Mouse (Mus musculus) forebrain, embryonic 11.5 days (tissue): ENCODE measurements around the gene Gngt2. TPM values are rescaled to one million over a fixed set of nuclear protein-coding genes. Genes with fewer than 3 reads are reported as not detected.

ENCODE experiments used
- ATAC-seq: fragments of 200-750 bp; cut with Nextera tagmentation; replicated peaks from 2 replicates; pipeline ENCODE4 v1.8.0; 2017; ENCODE audit warnings: moderate TSS enrichment; ENCODE audit not compliant: low FRiP score
- DNase-seq: peaks from one replicate; pipeline ENCODE4 v3.0.0-alpha.2; 2017; ENCODE audit warnings: low spot score
- H3K27ac ChIP-seq: fragments of 300-500 bp; sonication (generic); 2 replicates; pipeline ENCODE4 v1.5.1; 2014; ENCODE audit warnings: low read depth, low read length
- H3K27me3 ChIP-seq: fragments of 300-500 bp; sonication (generic); 2 replicates; pipeline ENCODE4 v1.6.1; 2014; ENCODE audit warnings: mild to moderate bottlenecking, low read length, mixed read lengths; ENCODE audit not compliant: control insufficient read depth, insufficient read depth
- H3K36me3 ChIP-seq: fragments of 300-500 bp; sonication (generic); 2 replicates; pipeline ENCODE4 v1.6.1; 2014; ENCODE audit warnings: mild to moderate bottlenecking, low read length, moderate library complexity, mixed read lengths; ENCODE audit not compliant: control insufficient read depth, insufficient read depth
- H3K4me1 ChIP-seq: fragments of 300-500 bp; sonication (generic); replicated peaks from 2 replicates; pipeline ENCODE4 v1.6.1; 2014; ENCODE audit warnings: low read length, mixed read lengths; ENCODE audit not compliant: control insufficient read depth, insufficient read depth
- H3K4me2 ChIP-seq: fragments of 300-500 bp; sonication (generic); 2 replicates; pipeline ENCODE4 v1.6.1; 2014; ENCODE audit warnings: low read depth, mild to moderate bottlenecking, low read length, moderate library complexity, mixed read lengths; ENCODE audit not compliant: severe bottlenecking
- H3K4me3 ChIP-seq: fragments of 300-500 bp; sonication (generic); 2 replicates; pipeline ENCODE4 v1.5.1; 2014; ENCODE audit warnings: low read depth, low read length
- H3K9ac ChIP-seq: fragments of 300-500 bp; sonication (generic); 2 replicates; pipeline ENCODE4 v1.6.1; 2014; ENCODE audit warnings: low read length
- H3K9me3 ChIP-seq: fragments of 300-500 bp; sonication (generic); 2 replicates; pipeline ENCODE4 v1.6.1; 2016; ENCODE audit warnings: low read length, mixed read lengths; ENCODE audit not compliant: control insufficient read depth
- WGBS: fragments of 180-500 bp; shearing (Covaris S2); extraction: QIAGEN DNeasy Blood & Tissue Kit; methylation state at CpG from one replicate; pipeline ENCODE4 v1.1.7; 2014; 5-methylcytosine and 5-hydroxymethylcytosine counted together
- polyA plus RNA-seq: library from polyadenylated mRNA; unstranded; fragments of >200 nt; fragmentation: Nextera tagmentation; extraction: Ambion mirVana; gene quantifications from 2 replicates; pipeline ENCODE4 v1.2.1, GENCODE M21; 2014

Gngt2 gene
- polyA plus RNA-seq, 1 experiment from 2014 or later, result 5.1 TPM

DNA sequence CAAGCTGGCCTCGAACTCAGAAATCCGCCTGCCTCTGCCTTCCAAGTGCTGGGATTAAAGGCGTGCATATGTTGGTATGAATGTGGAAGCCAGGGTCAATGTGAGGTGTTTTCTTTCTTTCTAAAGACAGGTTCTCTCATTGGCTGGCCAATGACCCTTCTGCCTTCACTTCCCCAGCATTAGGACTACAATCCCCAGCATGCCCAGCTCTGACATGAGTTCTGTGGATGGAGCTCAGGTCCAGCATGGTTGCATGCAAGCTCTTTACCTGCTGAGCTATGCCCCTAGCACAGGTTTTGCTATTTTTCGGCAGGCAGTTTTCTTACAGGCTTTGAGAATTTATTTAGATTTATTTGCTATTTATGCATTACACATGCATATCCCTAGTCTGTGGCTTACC lies 20.3 kb downstream of the Gngt2 start:
- ATAC-seq, result no peak
- Histone ChIP-seq H3K9me3 (no peaks in the 10 kb centered on the region), H3K4me3 (no peak overlapping the region), H3K27me3 (no peaks in the 10 kb centered on the region), H3K4me1 (peaks cover 4% of the 10 kb centered on the region; the same call in 1 of the 2 replicates), H3K27ac (no peak overlapping the region), H3K36me3 (no peaks in the 10 kb centered on the region), H3K9ac (no peak overlapping the region), H3K4me2 (no peak overlapping the region)
- 80% methylated on average over 4 of the region's 4 CpGs for WGBS
- no peak for DNase-seq

GRCm38 (mm10) chr11:95857716-95858527 lies 20.9 kb downstream of the Gngt2 start:
- Histone ChIP-seq H3K27me3 (no peaks in the 10 kb centered on the region), H3K36me3 (no peaks in the 10 kb centered on the region), H3K9me3 (no peaks in the 10 kb centered on the region), H3K27ac (no peak overlapping the region), H3K9ac (peak overlapping the region; percentile 64), H3K4me1 (peaks cover 4% of the 10 kb centered on the region; the same call in 1 of the 2 replicates), H3K4me3 (peak overlapping the region; percentile 68), H3K4me2 (peak overlapping the region; percentile 73)
- no peak for ATAC-seq
- no peak for DNase-seq
- 21% methylated on average over 21 of the region's 21 CpGs for WGBS

- ATAC-seq (peak; percentile 97), DNase-seq (peak; percentile 98)
- whole genome bisulfite sequencing, result under 1% methylated on average over 58 of the region's 58 CpGs
- peak overlapping the region; percentile 64 for H3K9ac ChIP-seq
- peak overlapping the region; percentile 68 for H3K4me3 ChIP-seq
- peaks cover 4% of the 10 kb centered on the region; the same call in 1 of the 2 replicates for H3K4me1 ChIP-seq
- H3K36me3 ChIP-seq, result no peaks in the 10 kb centered on the region
- peak overlapping the region; percentile 82 for H3K27ac ChIP-seq
- no peaks in the 10 kb centered on the region for H3K9me3 ChIP-seq
- no peaks in the 10 kb centered on the region for H3K27me3 ChIP-seq
- peak overlapping the region; percentile 73 for H3K4me2 ChIP-seq
Observed at GRCm38 (mm10) chr11:95858528-95859467, 21.8 kb downstream of the Gngt2 start.

DNA sequence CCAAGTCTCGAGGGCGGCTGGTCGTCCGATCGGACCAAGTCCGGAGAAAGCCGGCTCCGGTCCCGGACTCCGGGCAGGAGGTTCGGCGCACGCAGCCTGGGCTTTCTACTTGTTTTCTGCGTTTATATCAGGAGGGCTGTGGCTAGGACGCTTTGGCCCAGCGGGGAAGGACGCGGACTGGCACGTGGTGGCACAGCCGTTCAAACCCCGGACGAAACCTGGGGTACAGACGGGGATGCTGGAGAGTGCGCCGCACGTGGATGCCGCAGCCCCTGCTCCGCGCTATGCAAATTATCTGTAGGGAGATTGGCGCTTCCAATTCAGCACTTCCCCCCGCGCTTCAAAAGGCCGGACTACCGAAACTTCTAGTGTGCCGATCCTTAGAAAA lies 22.4 kb downstream of the Gngt2 start:
- Histone ChIP-seq H3K27me3 (no peaks in the 10 kb centered on the region), H3K4me3 (peak overlapping the region; percentile 68), H3K27ac (peak overlapping the region; percentile 82; the same call in 1 of the 2 replicates), H3K4me1 (peaks cover 4% of the 10 kb centered on the region; the same call in 1 of the 2 replicates), H3K9me3 (no peaks in the 10 kb centered on the region), H3K36me3 (no peaks in the 10 kb centered on the region), H3K9ac (peak overlapping the region; percentile 63), H3K4me2 (peak overlapping the region; percentile 73)
- under 1% methylated on average over 35 of the region's 35 CpGs for WGBS
- ATAC-seq (peak; percentile 69), DNase-seq (peak; percentile 87)

DNA sequence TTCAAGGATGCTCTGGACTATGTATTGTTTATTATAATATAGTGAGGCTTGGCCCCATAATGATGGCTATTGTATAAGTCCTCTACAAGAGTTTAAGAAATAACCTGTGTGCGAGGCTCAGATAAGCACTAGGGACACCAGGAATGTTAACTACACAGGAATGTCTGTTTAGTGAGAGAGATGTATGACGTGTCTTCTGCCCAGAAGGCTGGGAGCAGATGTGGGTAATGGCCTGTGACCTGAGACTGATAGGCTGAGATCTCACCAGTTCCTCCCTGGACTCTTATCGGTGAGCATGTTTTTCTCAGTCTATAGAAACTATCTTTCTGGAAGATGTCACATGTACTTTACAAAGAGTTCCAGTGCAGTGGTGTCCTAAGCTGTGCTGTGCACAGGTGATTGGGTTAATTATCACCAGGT lies 23.1 kb downstream of the Gngt2 start:
- peak overlapping the region; percentile 63 for H3K9ac ChIP-seq
- H3K4me2 ChIP-seq, result peak overlapping the region; percentile 73
- no peaks in the 10 kb centered on the region for H3K9me3 ChIP-seq
- DNase-seq (no peak), ATAC-seq (no peak)
- 44% methylated on average over 3 of the region's 3 CpGs for whole genome bisulfite sequencing
- H3K36me3 ChIP-seq, result no peaks in the 10 kb centered on the region
- no peaks in the 10 kb centered on the region for H3K27me3 ChIP-seq
- peaks cover 4% of the 10 kb centered on the region; the same call in 1 of the 2 replicates for H3K4me1 ChIP-seq
- peak overlapping the region; percentile 68 for H3K4me3 ChIP-seq
- H3K27ac ChIP-seq, result no peak overlapping the region

DNA sequence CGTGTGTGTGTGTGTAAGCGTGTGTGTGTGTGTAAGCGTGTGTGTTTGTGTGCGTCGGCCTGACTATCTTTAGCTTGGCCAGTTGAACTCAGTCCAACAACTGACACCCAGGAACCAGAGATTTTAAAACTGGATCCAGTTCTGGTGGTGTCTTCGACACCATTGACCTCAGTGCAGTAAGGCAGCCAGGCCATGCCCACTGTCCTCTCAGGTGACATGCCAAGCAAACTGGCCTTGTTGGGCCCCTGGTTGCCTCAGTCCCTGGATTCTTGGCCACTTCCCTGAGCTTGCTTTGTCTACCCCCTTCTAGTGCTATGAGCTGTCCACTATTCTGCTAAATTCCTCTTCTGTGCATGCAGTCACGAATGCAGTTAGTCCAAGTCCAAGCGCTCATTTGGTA lies 24.4 kb downstream of the Gngt2 start:
- Histone ChIP-seq H3K4me2 (no peak overlapping the region), H3K9ac (no peak overlapping the region), H3K27ac (no peak overlapping the region), H3K36me3 (no peaks in the 10 kb centered on the region), H3K4me3 (no peak overlapping the region), H3K27me3 (no peaks in the 10 kb centered on the region), H3K4me1 (peaks cover 4% of the 10 kb centered on the region; the same call in 1 of the 2 replicates), H3K9me3 (no peaks in the 10 kb centered on the region)
- DNase-seq, result no peak
- no peak for ATAC-seq
- WGBS, result 96% methylated on average over 8 of the region's 8 CpGs

GRCm38 (mm10) chr11:95869442-95869841 lies 32.4 kb downstream of the Gngt2 start:
- Histone ChIP-seq H3K27ac (no peak overlapping the region), H3K4me1 (no peaks in the 10 kb centered on the region), H3K27me3 (no peaks in the 10 kb centered on the region), H3K4me2 (no peak overlapping the region), H3K9ac (no peak overlapping the region), H3K4me3 (no peak overlapping the region), H3K36me3 (no peaks in the 10 kb centered on the region), H3K9me3 (no peaks in the 10 kb centered on the region)
- 80% methylated on average over 4 of the region's 4 CpGs for WGBS
- DNase-seq, result no peak
- no peak for ATAC-seq

DNA sequence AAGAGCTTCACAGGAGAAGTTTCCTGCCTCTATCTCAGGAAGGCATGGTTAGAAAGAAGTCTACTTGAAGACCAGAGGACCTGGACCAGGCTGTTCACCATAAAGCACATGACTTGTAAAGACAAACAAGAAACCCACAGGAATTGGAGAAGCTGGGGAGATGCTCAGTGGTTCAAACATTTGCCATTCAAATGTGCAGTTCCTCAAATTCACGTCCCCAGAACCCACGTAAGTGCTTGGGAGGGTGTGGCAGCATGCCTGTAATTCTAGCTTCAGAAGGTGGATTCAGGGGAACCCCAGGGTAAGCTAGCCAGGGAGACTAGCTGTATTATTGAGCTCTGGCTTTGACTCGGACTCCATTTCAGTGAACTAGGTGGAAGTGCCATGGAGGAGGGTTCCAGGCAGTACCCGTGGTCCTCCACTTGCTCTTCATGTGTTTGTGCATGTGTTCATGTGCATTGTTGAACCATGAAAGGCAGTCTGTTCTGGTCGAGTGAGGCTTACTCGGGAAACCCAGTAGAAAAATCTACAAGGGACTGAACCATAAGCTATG lies 33.0 kb downstream of the Gngt2 start:
- H3K9ac ChIP-seq, result no peak overlapping the region
- H3K27ac ChIP-seq, result no peak overlapping the region
- H3K27me3 ChIP-seq, result no peaks in the 10 kb centered on the region
- H3K4me1 ChIP-seq, result no peaks in the 10 kb centered on the region
- H3K36me3 ChIP-seq, result no peaks in the 10 kb centered on the region
- ATAC-seq (no peak), DNase-seq (no peak)
- 75% methylated on average over 6 of the region's 6 CpGs for WGBS
- H3K9me3 ChIP-seq, result no peaks in the 10 kb centered on the region
- no peak overlapping the region for H3K4me3 ChIP-seq
- H3K4me2 ChIP-seq, result no peak overlapping the region
